Mouse (Mus musculus) forebrain, embryonic 16.5 days (tissue): ENCODE results near the gene Olfr479. TPM values are rescaled to one million over a fixed set of nuclear protein-coding genes. Genes with fewer than 3 reads are reported as not detected.
"Not testable (repeated sequence)": the region's sequence is repeated elsewhere in the genome, so short reads cannot be mapped to it uniquely, and the experiment has no call there.

ENCODE experiments used
- ATAC-seq: fragments of 200-750 bp; cut with Nextera tagmentation; 2 replicates; pipeline ENCODE4 v1.8.0; 2017; ENCODE audit warnings: mild to moderate bottlenecking, moderate library complexity
- H3K27ac ChIP-seq: fragments of 300-500 bp; sonication (generic); 2 replicates; pipeline ENCODE4 v1.5.1; 2014; ENCODE audit warnings: low read length, control low read depth
- H3K27me3 ChIP-seq: fragments of 300-500 bp; sonication (generic); replicated peaks from 2 replicates; pipeline ENCODE4 v1.6.1; 2014; ENCODE audit warnings: low read length; ENCODE audit not compliant: control insufficient read depth, insufficient read depth
- H3K36me3 ChIP-seq: fragments of 300-500 bp; sonication (generic); 2 replicates; pipeline ENCODE4 v1.6.1; 2014; ENCODE audit not compliant: control insufficient read depth, insufficient read depth
- H3K4me1 ChIP-seq: fragments of 300-500 bp; sonication (generic); replicated peaks from 2 replicates; pipeline ENCODE4 v1.6.1; 2014; ENCODE audit warnings: low read length; ENCODE audit not compliant: control insufficient read depth, insufficient read depth
- H3K4me2 ChIP-seq: fragments of 300-500 bp; sonication (generic); 2 replicates; pipeline ENCODE4 v1.6.1; 2014; ENCODE audit warnings: mild to moderate bottlenecking, low read length, control low read depth
- H3K4me3 ChIP-seq: fragments of 300-500 bp; sonication (generic); replicated peaks from 2 replicates; pipeline ENCODE4 v1.5.1; 2014; ENCODE audit warnings: mild to moderate bottlenecking, low read length, control low read depth
- H3K9ac ChIP-seq: fragments of 300-500 bp; sonication (generic); replicated peaks from 2 replicates; pipeline ENCODE4 v1.6.1; 2014; ENCODE audit warnings: low read depth, low read length, control low read depth
- H3K9me3 ChIP-seq: fragments of 300-500 bp; sonication (generic); 2 replicates; pipeline ENCODE4 v1.6.1; 2016; ENCODE audit warnings: low read length; ENCODE audit not compliant: control insufficient read depth
- WGBS: fragments of 180-500 bp; shearing (Covaris S2); extraction: QIAGEN DNeasy Blood & Tissue Kit; methylation state at CpG from one replicate; pipeline ENCODE4 v1.1.7; 2014; 5-methylcytosine and 5-hydroxymethylcytosine counted together
- polyA plus RNA-seq: library from polyadenylated mRNA; unstranded; fragments of >200 nt; fragmentation: Nextera tagmentation; extraction: Ambion mirVana; gene quantifications from 2 replicates; pipeline ENCODE4 v1.2.1, GENCODE M21; 2015

Gene Olfr479
- polyA plus RNA-seq, result not detected in 2 replicates

DNA sequence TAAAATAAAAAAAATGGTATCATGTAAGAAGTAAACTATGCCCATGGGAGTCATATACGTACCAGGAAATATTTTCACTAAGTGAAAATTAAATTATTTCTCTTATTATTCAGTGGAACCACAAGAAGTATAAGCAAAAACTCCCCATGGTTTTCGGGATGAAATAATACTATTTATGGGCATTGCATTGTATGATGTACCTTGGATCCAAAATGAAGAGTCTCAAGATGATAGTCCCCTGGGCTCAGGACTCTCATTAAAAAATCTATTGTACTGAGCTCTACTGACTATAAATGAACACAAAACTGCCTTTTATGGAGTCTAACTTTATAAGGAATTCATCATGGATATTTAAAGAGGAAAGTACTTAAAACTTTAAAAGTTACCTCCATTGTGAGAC lies at the start of gene Olfr479:
TSS of gene Olfr479 (plus strand) at position 301 of the 400 bp plus-strand sequence.
- Histone ChIP-seq H3K4me3 (no peak within 1 kb of the TSS), H3K4me2 (no peak within 1 kb of the TSS), H3K36me3 (no peaks in the 10 kb centered on the region), H3K27me3 (no peaks in the 10 kb centered on the region), H3K27ac (no peak within 1 kb of the TSS), H3K4me1 (no peaks in the 10 kb centered on the region), H3K9me3 (no peaks in the 10 kb centered on the region), H3K9ac (no peak within 1 kb of the TSS)
- WGBS, result 90% methylated on average over 2 of the region's 2 CpGs
- no peak for ATAC-seq

DNA sequence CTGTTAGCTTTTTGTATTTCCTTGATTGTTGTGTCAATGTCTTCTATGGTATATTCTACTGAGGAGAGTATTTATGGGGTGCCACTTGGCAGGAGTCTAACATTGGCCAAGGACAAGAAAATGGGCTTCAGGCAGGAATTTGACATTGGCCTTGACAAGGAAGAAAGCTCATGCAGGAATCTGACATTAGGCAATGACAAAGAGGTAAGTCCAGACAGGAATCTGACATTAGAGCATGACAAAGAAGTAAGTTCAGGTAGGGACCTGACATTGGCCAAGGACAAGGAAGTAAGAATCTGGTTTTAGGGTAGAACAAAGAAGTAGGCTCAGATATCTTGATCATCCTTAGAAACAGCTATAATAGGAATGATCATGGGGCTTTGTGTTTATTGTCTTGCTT lies 36.2 kb upstream of the Olfr479 start:
- not testable (repeated sequence) for H3K27ac ChIP-seq, H3K4me3 ChIP-seq, ATAC-seq, H3K27me3 ChIP-seq, H3K4me1 ChIP-seq, H3K4me2 ChIP-seq, H3K9me3 ChIP-seq, H3K36me3 ChIP-seq, H3K9ac ChIP-seq

DNA sequence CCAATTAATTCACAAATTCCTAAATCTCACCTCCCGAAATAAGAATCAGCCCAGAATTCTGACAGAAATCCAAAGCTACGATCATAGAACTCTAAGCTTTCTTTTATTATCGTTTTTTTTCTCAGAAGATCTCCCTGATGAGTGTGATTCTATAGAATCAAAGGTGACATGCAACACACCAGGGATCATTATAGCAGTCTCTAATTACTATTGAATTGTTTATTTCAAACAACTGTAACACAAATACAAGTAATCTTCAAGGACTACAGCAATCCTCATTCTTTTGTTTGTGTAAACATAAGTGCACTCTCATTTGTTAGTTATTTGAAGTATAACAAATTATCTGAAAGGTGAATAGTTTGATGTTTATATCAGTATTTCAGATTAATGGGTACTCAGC lies 16.6 kb upstream of the Olfr479 start, which contains the start of gene Olfr478:
TSS of gene Olfr478 (minus strand) at position 101 of the 400 bp plus-strand sequence.
- Histone ChIP-seq H3K9ac (no peak within 1 kb of the TSS), H3K36me3 (no peaks in the 10 kb centered on the region), H3K27ac (no peak within 1 kb of the TSS), H3K9me3 (no peaks in the 10 kb centered on the region), H3K4me3 (no peak within 1 kb of the TSS), H3K4me1 (no peaks in the 10 kb centered on the region), H3K27me3 (no peaks in the 10 kb centered on the region), H3K4me2 (no peak within 1 kb of the TSS)
- WGBS, result 79% methylated on average over 3 of the region's 3 CpGs
- no peak for ATAC-seq

DNA sequence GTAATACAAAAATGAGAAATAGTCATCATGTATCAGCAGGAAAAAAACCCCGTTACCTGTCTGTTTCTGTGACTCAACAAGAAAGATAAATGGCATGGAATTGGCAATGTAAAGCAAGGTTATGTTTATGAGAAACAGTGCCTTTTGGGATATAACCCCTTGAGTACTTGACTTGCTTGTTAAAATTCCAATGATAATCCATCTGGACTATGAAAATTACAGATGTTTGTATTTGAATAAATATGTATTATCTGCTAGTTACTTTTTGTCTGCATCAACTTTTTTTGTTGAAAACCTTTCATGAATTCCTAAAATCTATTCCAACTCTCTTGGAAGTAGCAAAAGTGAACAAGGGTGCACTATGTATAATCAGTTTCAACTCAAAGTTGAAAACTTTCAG lies 16.8 kb downstream of the Olfr479 start, which contains the start of gene Olfr480:
TSS of gene Olfr480 (minus strand) at position 101 of the 400 bp plus-strand sequence.
- Histone ChIP-seq H3K9ac (no peak within 1 kb of the TSS), H3K9me3 (no peaks in the 10 kb centered on the region), H3K36me3 (no peaks in the 10 kb centered on the region), H3K4me1 (no peaks in the 10 kb centered on the region), H3K4me3 (no peak within 1 kb of the TSS), H3K27ac (no peak within 1 kb of the TSS), H3K4me2 (no peak within 1 kb of the TSS), H3K27me3 (no peaks in the 10 kb centered on the region)
- WGBS, result 91% methylated on average over 1 of the region's 1 CpGs
- no peak for ATAC-seq

DNA sequence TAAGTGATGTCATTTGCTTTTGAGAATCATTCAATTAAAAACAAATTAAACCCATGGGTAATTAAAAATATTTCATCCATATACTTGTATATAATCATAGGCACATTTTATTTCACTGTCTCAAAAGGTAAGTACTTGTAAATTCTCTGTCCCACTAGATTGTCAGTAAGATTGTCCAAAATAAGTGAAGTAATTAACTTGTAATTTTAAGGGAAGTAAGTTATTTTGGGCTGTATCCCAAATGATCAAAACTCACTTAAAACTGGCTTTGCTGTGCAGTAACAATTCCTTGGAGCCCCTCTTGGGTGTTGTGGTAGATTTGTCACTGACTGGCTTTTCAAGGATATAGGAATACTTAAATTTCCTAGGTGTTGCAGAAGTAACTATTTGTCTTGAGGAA lies 29.1 kb downstream of the Olfr479 start, which contains the start of gene Olfr481:
TSS of gene Olfr481 (plus strand) at position 301 of the 400 bp plus-strand sequence.
- no peaks in the 10 kb centered on the region for H3K4me1 ChIP-seq
- H3K9me3 ChIP-seq, result no peaks in the 10 kb centered on the region
- no peak within 1 kb of the TSS for H3K27ac ChIP-seq
- no peaks in the 10 kb centered on the region for H3K27me3 ChIP-seq
- no peak within 1 kb of the TSS for H3K9ac ChIP-seq
- no peak within 1 kb of the TSS for H3K4me2 ChIP-seq
- no peak for ATAC-seq
- no peaks in the 10 kb centered on the region for H3K36me3 ChIP-seq
- no peak within 1 kb of the TSS for H3K4me3 ChIP-seq

DNA sequence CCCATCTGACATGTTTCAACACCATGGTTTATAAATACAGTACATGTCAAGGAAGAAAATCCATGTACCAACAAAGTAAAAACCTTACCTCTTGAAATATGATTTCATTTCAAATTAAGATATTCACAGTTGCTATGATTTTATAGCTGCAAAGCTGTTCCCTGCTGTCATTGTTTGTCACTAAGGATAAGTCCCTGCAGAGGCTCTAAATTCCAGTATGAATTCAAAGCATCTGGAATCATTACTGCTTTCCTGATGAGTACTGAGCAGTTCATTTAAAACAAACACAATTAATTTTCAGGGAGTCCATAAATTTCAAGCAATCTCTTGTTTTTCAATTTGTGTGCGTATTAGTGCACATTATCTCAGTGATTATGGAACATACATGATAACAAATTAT lies 47.0 kb downstream of the Olfr479 start, which contains the start of gene Olfr482:
TSS of gene Olfr482 (minus strand) at position 101 of the 400 bp plus-strand sequence.
- Histone ChIP-seq H3K27me3 (no peaks in the 10 kb centered on the region), H3K9ac (no peak within 1 kb of the TSS), H3K9me3 (no peaks in the 10 kb centered on the region), H3K4me1 (no peaks in the 10 kb centered on the region), H3K36me3 (no peaks in the 10 kb centered on the region), H3K4me2 (no peak within 1 kb of the TSS), H3K27ac (no peak within 1 kb of the TSS), H3K4me3 (no peak within 1 kb of the TSS)
- 91% methylated on average over 1 of the region's 1 CpGs for WGBS
- no peak for ATAC-seq

DNA sequence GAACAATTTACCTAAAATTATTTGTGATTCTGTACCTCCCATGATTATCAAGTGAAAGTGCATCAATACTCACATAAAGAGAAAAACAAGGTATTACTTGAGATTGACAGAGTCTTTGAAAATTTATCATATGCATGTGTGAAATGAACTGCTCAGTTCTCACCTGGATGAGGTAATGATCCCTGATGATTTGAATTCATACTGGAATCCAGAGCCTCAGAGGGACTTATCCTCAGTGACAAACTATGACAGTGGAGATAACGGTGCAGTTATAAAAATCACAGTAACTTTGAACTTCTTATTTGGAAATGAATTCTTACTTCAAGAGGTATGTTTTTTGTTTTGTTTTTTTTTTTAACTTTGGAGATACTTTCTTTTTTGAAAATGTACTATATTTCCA lies 50.1 kb downstream of the Olfr479 start, which contains the start of gene Olfr483:
TSS of gene Olfr483 (plus strand) at position 301 of the 400 bp plus-strand sequence.
- H3K27me3 ChIP-seq, result no peaks in the 10 kb centered on the region

More for the DNA sequence above, 50.1 kb downstream of the Olfr479 start, which contains the start of gene Olfr483:
- Histone ChIP-seq H3K27ac (no peak within 1 kb of the TSS), H3K36me3 (no peaks in the 10 kb centered on the region), H3K9me3 (no peaks in the 10 kb centered on the region), H3K9ac (no peak within 1 kb of the TSS), H3K4me3 (no peak within 1 kb of the TSS), H3K4me1 (no peaks in the 10 kb centered on the region), H3K4me2 (no peak within 1 kb of the TSS)
- no peak for ATAC-seq
- 90% methylated on average over 1 of the region's 1 CpGs for WGBS

Other genes starting within 250 kb of the Olfr479 start
- gene Ovch2, start 249.5 kb upstream of the Olfr479 start, polyA plus RNA-seq, result not detected in 2 replicates
- gene Olfr467, start 238.4 kb upstream of the Olfr479 start, polyA plus RNA-seq, result not detected in 2 replicates
- gene Olfr469, start 225.2 kb upstream of the Olfr479 start, polyA plus RNA-seq, result not detected in 2 replicates
- not detected in 2 replicates for gene Olfr470, start 203.2 kb upstream of the Olfr479 start, polyA plus RNA-seq
- not detected in 2 replicates for gene Olfr472, start 152.8 kb upstream of the Olfr479 start, polyA plus RNA-seq
- gene Olfr473, start 120.2 kb upstream of the Olfr479 start, polyA plus RNA-seq, result not detected in 2 replicates
- gene Olfr474, start 96.0 kb upstream of the Olfr479 start, polyA plus RNA-seq, result not detected in 2 replicates
- gene Olfr476, start 85.9 kb upstream of the Olfr479 start, polyA plus RNA-seq, result not detected in 2 replicates
- not detected in 2 replicates for gene Olfr477, start 64.0 kb upstream of the Olfr479 start, polyA plus RNA-seq
- not detected in 2 replicates for gene Olfr478, start 16.7 kb upstream of the Olfr479 start, polyA plus RNA-seq
- not detected in 2 replicates for gene Olfr480, start 16.7 kb downstream of the Olfr479 start, polyA plus RNA-seq
- gene Olfr481, start 29.2 kb downstream of the Olfr479 start, polyA plus RNA-seq, result not detected in 2 replicates
- gene Olfr482, start 46.9 kb downstream of the Olfr479 start, polyA plus RNA-seq, result not detected in 2 replicates
- gene Olfr483, start 50.2 kb downstream of the Olfr479 start, polyA plus RNA-seq, result not detected in 2 replicates
- gene Olfr484, start 76.8 kb downstream of the Olfr479 start, polyA plus RNA-seq, result not detected in 2 replicates
- gene Olfr485, start 109.2 kb downstream of the Olfr479 start, polyA plus RNA-seq, result not detected in 2 replicates
- gene Olfr486, start 122.0 kb downstream of the Olfr479 start, polyA plus RNA-seq, result not detected in 2 replicates
- not detected in 2 replicates for gene Olfr487, start 163.9 kb downstream of the Olfr479 start, polyA plus RNA-seq
- gene Olfr488, start 207.7 kb downstream of the Olfr479 start, polyA plus RNA-seq, result not detected in 2 replicates
- not detected in 2 replicates for gene Olfr490, start 238.2 kb downstream of the Olfr479 start, polyA plus RNA-seq